Mouse (Mus musculus) right cerebral cortex, adult 2 months (tissue): Measurements from ENCODE around the gene Perp.

Experiments
- DNase-seq, 2 experiments: peaks; one replicate each; pipeline ENCODE4 v3.0.0; 2021 to 2022; ENCODE audit warnings: low spot score in 2 of 2

Perp gene

GRCm38 (mm10) chr10:18863332-18863731, 18.5 kb downstream of the Perp start:
- no peak for DNase-seq

- no peak for DNase-seq
Observed at GRCm38 (mm10) chr10:18864753-18865152, 19.9 kb downstream of the Perp start.

- DNase-seq, result no peak
Observed at GRCm38 (mm10) chr10:18870990-18871389, 26.2 kb downstream of the Perp start.

- DNase-seq, result no peak
Observed at GRCm38 (mm10) chr10:18876211-18876610, 31.4 kb downstream of the Perp start.

GRCm38 (mm10) chr10:18878111-18878510, 33.3 kb downstream of the Perp start:
- DNase-seq, result no peak

- no peak for DNase-seq
Observed at GRCm38 (mm10) chr10:18879160-18879559, 34.3 kb downstream of the Perp start.

- no peak for DNase-seq
Observed at GRCm38 (mm10) chr10:18879690-18880089, 34.9 kb downstream of the Perp start.

GRCm38 (mm10) chr10:18882190-18882589, 37.4 kb downstream of the Perp start:
- no peak for DNase-seq

- peak; percentile 42 to 62 for DNase-seq
Observed at GRCm38 (mm10) chr10:18886918-18887625, 42.3 kb downstream of the Perp start.

GRCm38 (mm10) chr10:18888751-18889150, 43.9 kb downstream of the Perp start:
- no peak for DNase-seq

- DNase-seq, result no peak
Observed at GRCm38 (mm10) chr10:18889255-18889654, 44.4 kb downstream of the Perp start.

- no peak for DNase-seq
Observed at GRCm38 (mm10) chr10:18891110-18891509, 46.3 kb downstream of the Perp start.

- no peak for DNase-seq
Observed at GRCm38 (mm10) chr10:18892102-18892501, 47.3 kb downstream of the Perp start.

GRCm38 (mm10) chr10:18894259-18895166, 49.7 kb downstream of the Perp start:
- DNase-seq, result peak in 1 of 2 experiments; percentile 9

GRCm38 (mm10) chr10:18904108-18904507, 59.3 kb downstream of the Perp start:
- DNase-seq, result peak; percentile 12 to 64
